Mouse (Mus musculus): ENCODE results near the gene Fiz1.
"Not testable (repeated sequence)": the region's sequence is repeated elsewhere in the genome, so short reads cannot be mapped to it uniquely, and the experiment has no call there.

Fiz1 gene

DNA sequence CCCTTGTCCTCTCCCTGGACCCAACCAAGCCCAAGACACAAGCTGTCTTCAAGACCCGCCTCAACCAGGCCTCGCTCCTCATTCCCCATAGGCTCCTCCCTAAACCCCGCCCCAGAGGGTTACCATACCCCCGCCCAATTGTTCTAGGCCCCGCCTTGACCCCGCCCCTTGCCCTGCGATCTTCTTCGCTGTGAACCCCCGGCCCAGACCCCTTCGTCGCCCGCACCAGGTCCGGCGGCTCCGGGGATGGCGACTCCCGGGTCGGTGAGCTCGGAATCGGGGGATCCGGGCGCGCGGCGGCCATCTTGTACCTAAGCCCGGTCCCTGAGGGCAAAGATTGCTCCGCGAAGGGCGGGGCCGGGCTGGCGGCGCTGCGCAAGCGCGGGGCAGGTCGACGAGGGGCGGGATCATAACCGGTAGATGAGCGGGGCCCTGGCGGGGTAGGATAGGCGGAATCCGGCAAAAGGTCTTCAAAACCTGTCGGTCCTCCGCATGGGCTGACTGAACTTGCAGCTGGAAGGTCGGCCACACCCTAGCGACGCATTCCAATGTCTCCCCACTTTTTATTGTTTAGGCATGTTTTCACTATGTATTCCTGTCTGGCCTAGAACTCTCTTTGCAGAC lies 23.7 kb upstream of the Fiz1 start, which contains the start of gene Zfp784:
Gene Zfp784 (minus strand): TSS at position 338 of the 624 bp plus-strand sequence.
- peak; percentile 76 to 91 for DNase-seq (ENCODE audit: low read depth in 1 of 2, low spot score in 2 of 2)

DNA sequence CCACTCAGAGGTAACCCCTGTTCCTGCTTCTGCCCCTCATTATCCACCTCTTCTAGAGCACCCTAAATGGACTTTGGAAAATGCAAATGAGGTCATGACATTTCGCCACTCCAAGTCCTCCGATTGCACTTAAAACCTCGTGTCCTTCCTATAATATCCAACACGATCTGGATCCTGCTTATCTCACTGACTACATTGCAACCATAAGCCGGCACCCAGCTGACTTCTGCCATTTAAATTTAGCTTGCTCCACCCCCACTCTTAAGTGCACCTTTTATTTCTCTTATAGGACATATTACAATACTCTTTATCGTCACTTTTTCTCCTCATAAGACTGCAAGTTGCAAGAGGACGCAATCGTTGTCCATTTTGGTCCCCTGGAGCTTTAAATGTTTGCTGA lies 23.0 kb upstream of the Fiz1 start:
- no peak for DNase-seq (ENCODE audit: low read depth in 1 of 2, low spot score in 2 of 2)

DNA sequence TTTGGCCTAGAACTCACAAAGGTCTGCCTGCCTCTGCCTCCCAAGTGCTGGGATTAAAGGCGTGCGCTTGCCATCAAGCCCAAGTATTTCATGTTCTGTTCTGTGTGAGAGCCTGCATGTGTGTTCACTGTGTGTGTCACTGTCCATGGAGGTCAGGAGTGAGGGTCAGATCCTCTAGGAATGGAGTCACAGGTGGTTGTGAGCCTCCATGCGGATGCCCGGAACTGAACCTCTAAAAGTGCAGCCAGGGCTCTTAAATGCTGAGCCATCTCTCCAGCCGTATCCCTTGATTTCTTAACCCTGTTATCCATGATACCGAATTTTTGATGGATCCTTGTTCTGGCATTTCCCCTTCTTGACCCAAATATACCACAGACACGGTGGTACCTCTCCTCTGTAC lies 22.5 kb upstream of the Fiz1 start:
- no peak for DNase-seq (ENCODE audit: low read depth in 1 of 2, low spot score in 2 of 2)

DNA sequence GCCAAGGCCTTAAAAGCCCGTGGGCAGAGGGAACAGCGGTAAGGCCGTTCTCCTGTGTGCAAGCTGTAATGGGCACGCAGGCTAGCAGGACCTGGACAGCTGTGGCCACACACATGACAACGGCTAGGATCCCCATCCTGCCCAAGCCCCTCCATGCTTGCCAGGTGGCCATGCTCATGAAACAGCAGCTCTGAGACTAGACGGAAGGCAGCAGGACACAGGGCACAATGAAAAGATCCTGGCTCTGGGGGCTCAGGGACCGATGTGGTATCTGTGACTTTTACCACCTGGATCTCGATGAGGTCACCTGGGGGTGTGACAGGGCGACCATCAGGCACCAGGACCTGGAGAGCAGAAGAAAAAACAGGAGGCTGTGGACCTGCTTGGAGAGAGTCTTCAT lies 21.6 kb upstream of the Fiz1 start:
- no peak for DNase-seq (ENCODE audit: low read depth in 1 of 2, low spot score in 2 of 2)

DNA sequence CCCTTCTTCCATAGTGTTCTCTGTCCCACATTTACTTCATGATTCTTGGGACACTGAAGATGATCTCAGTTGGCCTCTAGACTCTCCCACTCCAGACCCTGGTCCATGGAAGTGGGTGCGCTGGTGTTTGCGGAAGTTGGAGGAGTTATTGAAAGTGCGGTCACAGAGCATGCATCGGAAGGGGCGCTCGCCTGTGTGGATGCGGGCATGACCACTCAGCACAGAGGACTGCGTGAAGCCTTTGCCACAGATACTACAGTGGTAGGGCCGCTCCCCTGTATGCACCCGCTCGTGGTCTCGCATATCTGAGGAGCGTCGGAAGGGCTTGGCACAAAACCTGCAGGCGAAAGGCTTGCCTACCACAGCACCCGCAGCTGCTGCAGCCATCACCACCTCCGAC lies 21.1 kb upstream of the Fiz1 start:
- DNase-seq (ENCODE audit: low read depth in 1 of 2, low spot score in 2 of 2) = no peak

DNA sequence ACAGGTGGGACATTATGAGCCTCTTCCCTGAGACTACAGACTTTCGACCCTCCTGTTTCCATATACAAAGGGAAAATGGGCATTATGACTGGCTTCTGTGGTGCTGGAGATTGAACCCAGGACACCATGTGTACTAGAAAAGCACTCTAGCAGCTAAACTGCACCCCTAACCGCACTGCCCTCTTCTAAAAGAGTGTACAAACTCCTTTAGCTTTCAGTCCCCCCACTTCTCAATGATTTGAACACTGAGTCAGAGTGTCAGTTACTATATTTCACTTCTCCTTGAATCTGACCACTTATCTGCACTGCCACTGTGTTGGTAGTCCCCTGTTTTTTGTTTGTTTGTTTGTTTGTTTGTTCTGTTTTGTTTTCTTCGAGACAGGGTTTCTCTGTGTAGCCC lies 19.3 kb upstream of the Fiz1 start, which contains the start of gene 4632433K11Rik:
Gene 4632433K11Rik (plus strand): TSS at position 301 of the 400 bp plus-strand sequence.
- no peak for DNase-seq (ENCODE audit: low read depth in 1 of 2, low spot score in 2 of 2)

DNA sequence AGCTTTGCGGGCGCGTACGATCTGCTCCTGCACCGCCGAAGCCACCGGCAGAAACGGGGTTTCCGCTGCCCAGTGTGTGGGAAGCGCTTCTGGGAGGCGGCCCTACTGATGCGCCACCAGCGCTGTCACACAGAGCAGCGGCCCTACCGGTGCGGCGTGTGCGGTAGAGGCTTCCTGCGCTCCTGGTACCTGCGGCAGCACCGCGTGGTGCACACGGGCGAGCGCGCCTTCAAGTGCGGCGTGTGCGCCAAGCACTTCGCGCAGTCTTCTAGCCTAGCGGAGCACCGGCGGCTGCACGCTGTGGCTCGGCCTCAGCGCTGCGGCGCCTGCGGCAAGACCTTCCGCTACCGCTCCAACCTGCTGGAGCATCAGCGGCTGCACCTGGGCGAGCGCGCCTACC lies 17.0 kb upstream of the Fiz1 start:
- no peak for DNase-seq (ENCODE audit: low read depth in 1 of 2, low spot score in 2 of 2)

DNA sequence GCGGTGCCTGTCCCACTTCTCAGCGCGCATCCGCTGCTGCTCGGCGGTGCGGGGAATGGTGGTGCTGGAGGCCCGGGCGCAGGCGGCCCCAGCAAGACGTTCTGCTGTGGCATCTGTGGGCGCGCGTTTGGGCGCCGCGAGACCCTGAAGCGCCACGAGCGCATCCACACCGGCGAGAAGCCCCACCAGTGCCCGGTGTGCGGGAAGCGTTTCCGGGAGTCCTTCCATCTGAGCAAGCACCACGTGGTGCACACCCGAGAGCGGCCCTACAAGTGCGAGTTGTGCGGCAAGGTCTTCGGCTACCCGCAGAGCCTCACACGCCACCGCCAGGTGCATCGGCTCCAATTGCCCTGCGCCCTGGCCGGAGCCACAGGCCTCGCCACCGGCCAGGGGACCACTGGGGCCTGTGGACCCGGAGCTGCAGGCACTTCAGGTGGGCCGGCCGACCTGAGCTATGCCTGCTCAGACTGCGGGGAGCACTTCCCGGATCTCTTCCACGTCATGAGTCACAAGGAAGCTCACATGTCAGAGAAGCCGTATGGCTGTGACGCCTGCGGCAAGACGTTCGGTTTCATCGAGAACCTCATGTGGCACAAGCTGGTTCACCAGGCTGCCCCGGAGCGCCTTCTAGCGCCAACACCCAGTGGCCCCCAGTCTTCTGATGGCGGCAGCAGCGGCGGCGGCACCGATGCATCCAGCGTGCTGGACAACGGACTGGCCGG lies 16.2 kb upstream of the Fiz1 start:
- DNase-seq (ENCODE audit: low read depth in 1 of 2, low spot score in 2 of 2) = no peak

DNA sequence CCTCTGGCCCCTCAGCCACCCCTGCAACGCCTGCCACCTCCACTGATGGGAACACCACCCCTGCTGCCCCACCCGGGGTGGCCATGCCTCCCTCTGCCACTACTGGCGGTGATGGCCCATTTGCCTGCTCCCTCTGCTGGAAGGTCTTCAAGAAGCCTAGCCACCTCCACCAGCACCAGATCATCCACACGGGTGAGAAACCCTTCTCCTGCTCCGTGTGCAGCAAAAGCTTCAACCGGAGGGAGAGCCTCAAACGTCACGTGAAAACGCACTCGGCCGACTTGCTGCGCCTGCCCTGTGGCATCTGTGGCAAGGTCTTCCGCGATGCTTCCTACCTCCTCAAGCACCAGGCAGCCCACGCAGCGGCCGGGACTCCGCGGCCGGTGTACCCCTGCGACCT lies 15.4 kb upstream of the Fiz1 start:
- no peak for DNase-seq (ENCODE audit: low read depth in 1 of 2, low spot score in 2 of 2)

DNA sequence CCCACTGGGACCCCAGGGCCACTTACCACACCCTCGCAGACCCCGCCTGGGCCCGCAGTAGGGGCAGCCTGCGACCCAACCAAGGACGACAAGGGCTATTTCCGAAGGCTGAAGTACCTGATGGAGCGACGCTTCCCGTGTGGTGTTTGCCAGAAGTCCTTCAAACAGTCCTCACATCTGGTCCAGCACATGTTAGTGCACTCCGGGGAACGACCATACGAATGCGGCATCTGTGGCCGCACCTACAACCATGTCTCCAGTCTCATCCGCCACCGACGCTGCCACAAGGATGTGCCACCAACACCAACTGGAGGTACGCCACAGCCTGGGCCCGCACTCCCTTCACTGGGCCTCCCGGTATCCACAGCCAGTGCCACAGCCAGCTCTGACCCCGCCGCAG lies 15.0 kb upstream of the Fiz1 start:
- DNase-seq (ENCODE audit: low read depth in 1 of 2, low spot score in 2 of 2) = no peak

DNA sequence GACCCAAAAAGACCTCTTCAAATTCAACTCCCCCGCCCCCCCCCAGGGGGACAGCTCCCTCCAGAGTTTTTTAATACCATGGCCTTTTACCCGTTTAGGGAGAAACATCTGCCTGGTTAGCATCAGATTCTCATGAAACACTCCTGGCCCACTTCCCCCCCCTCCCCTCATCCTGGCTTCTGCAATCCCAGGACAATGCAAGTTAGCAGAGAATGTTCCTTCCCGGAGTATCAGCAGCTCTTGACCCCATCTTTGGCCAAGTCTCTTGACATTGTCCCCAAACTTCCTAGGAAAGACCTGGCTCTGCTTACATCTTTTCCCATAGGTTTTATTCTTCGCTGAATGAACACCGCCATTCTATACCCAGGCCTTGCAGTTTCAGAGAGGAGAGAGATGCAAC lies 6.7 kb upstream of the Fiz1 start:
- DNase-seq (ENCODE audit: low read depth in 1 of 2, low spot score in 2 of 2) = no peak

DNA sequence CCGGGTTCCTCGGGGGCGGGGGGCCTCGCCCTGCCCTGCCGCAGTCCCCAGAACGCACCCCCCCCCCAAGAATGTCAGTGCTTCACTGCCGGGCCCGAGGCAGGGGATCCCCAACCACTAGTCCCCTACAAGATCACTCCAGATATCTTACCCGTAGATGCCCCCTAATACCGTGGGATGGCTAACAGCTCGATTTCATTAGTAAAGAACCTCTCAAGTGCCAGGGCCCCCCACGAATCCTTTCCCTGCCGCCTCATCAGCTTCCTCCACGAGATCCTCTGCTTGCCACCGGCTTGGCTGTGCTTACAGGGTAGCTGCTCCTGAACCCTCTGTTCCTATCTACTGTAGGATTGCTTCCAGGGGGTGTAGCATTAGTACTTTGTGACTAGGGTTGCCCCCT lies 6.2 kb upstream of the Fiz1 start:
- DNase-seq (ENCODE audit: low read depth in 1 of 2, low spot score in 2 of 2) = peak in 1 of 2 experiments; percentile 10

DNA sequence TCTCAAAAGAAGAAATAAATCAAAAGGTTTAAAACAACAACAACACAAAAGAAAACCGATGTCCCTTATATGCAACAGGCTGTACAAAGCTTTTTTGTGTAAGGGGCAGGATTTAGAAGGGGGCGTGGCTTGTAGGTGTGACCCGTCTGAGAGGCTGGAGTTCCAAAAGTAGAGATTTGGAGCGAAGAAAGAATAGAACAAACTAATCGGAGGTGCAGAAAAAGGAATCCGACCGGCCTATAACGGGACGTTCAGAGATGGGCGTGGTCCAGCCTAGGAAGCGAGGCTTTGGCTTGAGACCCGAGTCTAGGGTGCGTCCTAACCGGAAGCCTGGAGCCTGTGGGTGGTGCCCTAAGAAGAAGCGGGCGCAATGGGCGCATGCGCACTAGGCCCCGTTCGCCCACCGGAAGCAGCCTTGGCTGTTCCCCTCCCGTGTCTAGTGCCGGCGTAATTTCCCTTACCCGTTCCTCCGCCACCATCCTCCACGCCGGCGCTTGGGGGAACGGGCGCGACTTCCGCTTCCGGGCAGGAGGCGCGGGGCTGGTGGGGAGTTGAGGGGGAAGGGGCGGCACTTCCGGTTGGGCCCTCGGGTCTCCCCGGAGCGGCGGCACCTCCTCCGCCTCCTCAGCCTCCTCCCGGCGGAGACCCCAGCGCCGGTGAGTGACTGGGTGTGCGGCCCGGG lies 5.6 kb upstream of the Fiz1 start, which contains the start of the genes Zfp865 and Ccdc106:
Gene Zfp865 (plus strand): TSS at position 377 of the 682 bp plus-strand sequence.
Gene Ccdc106 (plus strand): TSS at position 554 of the 682 bp plus-strand sequence.
- DNase-seq (ENCODE audit: low read depth in 1 of 2, low spot score in 2 of 2) = peak; percentile 97 to 99

DNA sequence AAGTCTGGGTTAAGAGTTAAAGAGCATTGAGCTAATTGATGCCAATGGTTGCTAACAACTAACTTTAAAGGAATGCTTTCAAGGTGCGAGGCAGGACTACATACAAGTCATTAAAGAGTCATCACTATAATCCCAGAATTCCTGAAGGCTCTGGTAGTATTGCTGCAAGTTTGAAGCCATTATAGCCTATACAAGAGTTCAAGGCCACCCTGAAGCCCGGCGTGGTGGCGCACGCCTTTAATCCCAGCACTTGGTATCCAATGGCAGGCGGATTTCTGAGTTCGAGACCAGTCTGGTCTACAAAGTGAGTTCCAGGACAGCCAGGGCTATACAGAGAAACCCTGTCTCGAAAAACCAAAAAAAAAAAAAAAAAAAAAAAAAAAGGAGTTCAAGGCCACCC lies 5.1 kb upstream of the Fiz1 start:
- DNase-seq (ENCODE audit: low read depth in 1 of 2, low spot score in 2 of 2) = not testable (repeated sequence)

DNA sequence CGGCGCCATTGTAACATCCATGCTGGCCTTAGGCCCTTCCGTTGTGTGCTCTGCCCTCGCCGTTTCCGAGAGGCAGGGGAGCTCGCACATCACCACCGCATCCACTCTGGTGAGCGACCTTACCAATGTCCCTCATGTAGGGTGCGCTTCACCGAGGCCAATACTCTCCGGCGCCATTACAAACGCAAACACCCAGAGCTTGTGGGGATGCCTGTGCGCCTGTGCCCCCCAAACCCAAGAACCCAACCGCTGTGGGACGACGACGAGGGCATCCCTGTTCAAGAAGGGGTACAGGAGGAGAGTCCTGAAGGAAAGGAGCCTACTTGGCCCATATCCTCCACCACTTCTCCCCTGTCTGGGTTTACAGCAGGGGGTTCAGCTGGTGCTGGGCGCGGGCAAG lies 3.4 kb upstream of the Fiz1 start:
- no peak for DNase-seq (ENCODE audit: low read depth in 1 of 2, low spot score in 2 of 2)

DNA sequence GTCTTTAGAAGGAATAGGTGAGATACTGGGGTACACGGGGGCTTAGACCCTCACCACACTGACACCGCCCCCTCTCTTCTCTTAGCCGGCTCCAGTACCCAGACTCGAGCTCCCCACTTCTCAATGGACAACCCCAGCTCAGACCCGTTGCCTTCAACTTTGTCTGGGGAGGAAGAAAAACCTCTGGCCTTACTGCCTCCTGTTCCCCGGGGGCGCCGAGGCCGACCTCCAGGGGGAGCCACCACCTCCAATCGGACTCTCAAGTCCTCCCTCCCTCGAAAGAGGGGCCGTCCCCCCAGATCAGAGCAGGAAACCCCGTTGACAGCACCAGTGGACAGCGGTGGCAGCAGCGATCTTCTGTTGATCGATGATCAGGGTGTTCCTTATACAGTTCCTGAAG lies 2.9 kb upstream of the Fiz1 start:
- DNase-seq (ENCODE audit: low read depth in 1 of 2, low spot score in 2 of 2) = no peak

DNA sequence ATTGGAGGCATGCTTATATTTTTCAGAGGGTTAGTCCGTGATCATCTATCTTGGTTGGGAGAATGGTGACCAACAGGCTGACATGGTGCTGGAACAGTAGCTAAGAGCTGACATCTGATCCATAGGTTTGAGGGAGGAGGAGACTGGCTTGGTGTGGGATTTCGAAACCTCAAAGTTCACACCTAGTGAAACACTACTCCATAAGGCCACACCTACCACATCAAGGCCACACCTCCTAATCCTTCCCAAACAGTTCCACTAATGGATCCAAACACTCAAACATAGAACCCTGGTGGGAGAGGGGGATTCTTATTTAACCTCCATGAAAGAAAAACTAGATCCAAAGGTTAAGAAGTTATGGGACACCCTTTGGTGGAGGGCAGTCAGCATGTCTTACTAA lies 2.4 kb upstream of the Fiz1 start:
- DNase-seq (ENCODE audit: low read depth in 1 of 2, low spot score in 2 of 2) = no peak

DNA sequence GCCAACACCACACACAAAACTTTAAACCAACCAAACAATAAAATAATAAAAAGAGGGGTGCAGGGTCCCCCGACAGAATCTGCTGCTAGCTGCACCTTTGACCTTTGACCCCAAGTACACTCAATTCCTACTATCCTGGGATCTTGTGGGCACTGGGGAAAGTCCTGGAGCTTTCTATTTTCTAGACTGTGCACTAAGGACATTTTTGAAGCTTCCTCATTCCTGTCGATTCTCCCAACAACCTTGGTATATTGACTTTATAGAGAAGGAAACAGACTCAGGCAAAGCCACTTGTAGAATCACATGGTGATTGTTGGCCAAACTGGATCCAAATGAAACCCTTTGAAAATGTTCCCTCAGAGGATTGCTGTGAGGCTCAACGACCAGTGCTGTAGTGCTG lies 1.6 kb upstream of the Fiz1 start:
- no peak for DNase-seq (ENCODE audit: low read depth in 1 of 2, low spot score in 2 of 2)

DNA sequence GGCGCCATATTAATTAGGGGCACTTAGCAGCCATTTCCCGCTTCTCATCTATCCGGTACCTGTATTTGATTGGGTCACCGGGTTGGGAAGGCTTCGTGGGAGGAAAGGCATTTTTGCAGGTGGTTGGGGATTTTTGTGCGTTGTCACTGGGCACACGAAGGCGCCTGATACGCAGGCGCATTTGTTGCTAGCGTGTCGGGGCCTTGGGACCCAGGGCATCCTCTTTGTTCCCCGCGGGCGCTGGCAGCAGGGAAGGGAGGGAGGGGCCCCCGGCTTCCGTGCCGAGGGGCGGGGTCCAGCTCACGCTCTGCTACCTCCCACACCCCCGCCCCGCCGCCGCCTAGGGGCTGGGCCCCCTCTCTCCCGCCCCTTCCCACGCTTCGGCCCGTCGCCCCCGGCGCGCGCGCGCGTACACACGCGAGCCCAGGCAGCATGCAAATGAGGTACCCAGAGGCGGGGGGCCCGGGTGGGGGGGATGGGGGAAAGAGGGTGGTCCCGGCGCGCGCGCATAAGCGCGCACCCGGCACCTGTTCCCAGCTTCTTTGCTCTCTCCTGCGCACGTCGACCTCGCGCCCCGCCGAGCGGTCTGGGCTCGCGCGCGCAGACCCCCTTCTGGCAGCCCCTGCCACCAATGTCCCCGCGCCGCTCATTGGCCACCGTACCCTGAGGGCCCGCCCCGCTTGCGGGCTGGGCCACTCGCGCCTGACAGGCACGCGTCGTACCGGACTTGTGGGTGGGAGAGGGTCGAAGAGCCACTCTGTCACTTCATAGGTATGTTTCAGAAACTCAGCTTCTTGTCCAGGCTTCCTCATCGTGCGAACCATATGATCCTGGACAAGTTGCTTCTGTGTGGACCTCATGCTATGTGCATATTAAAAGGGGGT lies 863 bp upstream of the Fiz1 start, which contains the start of gene Gm44973:
Gene Gm44973 (plus strand): TSS at position 379 of the 884 bp plus-strand sequence.
- DNase-seq (ENCODE audit: low read depth in 1 of 2, low spot score in 2 of 2) = peak; percentile 56 to 81

DNA sequence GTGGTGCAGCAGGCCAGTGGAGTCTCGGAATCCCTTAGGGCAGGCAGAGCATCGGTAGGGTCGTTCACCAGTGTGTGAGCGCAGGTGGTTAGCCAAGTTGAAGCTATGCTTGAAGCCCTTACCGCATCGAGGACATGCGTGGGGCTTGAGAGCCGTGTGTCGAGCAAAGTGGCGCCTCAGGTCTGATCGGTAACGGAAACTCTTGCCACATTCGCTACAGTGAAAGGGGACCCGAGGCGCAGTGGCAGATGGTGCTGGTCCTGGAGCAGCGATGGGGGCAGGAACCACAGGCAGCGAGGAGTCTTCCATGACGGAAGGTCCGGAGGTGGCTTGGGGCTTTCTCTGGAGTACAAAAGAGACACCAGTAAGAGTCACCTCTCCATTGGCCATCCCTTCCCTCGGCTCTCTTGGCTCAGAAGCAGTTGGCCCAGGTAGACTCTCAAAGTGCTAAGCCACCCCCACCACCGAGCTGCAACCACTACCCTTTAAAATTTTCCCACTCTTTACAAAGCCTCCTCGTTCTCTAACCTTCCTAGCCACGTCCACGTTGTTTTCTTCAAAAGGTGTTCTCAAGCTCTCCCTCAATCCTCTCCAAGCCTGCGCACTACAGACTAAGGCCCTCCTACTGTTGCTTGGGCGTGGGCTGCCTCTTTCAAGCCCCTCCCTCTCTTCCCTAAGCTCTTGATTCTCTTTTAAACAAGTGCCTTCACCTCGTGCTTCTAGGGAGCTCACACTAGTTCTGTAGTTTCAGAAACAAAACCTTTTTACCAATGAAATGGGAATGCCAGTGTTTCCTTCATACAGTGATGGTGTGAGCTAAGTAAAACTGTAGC lies 1.6 kb downstream of the Fiz1 start:
- no peak for DNase-seq (ENCODE audit: low read depth in 1 of 2, low spot score in 2 of 2)
